Mouse (Mus musculus) bone marrow, adult 2 months (tissue): ENCODE results near the gene Ly6g6d.

Source experiments
- CTCF ChIP-seq: fragments of 200-500 bp; IDR thresholded peaks from 2 replicates; pipeline ENCODE4 v1.5.1; 2011; ENCODE audit warnings: low read length, control low read depth; ENCODE audit not compliant: control insufficient read depth, insufficient read depth
- POLR2A ChIP-seq: fragments of 200-500 bp; IDR thresholded peaks from 2 replicates; pipeline ENCODE4 v1.6.1; 2011; ENCODE audit warnings: low read depth, mild to moderate bottlenecking, control low read depth, low read length, borderline replicate concordance; ENCODE audit not compliant: control insufficient read depth

GRCm38 (mm10) chr17:35088825-35089644, 11.2 kb upstream of the Ly6g6d start, which contains the start of gene Abhd16a:
- TF ChIP-seq CTCF (no peak), POLR2A (peak; percentile 82; the same call in 1 of the 2 replicates)
